Mouse (Mus musculus) G1E (cell line): Measurements from ENCODE around the gene Nkain4. TPM values are rescaled to one million over a fixed set of nuclear protein-coding genes. Genes with fewer than 3 reads are reported as not detected.

Experiments
- ATAC-seq: 2 replicates; pipeline ENCODE4 v1.8.0; 2016; ENCODE audit warnings: mild to moderate bottlenecking; ENCODE audit not compliant: insufficient number of reproducible peaks, poor library complexity, low FRiP score, severe bottlenecking; ENCODE audit errors: extremely low read depth
- DNase-seq: peaks from one replicate; pipeline ENCODE4 v3.0.0; 2012; ENCODE audit warnings: low spot score
- H3K27me3 ChIP-seq: 2 replicates; pipeline ENCODE4 v1.6.1; 2012; ENCODE audit warnings: mild to moderate bottlenecking, low read length, inconsistent platforms; ENCODE audit not compliant: insufficient read depth
- H3K36me3 ChIP-seq: replicated peaks from 2 replicates; pipeline ENCODE3; 2012; ENCODE audit warnings: mild to moderate bottlenecking, inconsistent platforms
- H3K4me1 ChIP-seq: 2 replicates; pipeline ENCODE4 v1.6.1; 2012; ENCODE audit warnings: low read depth, low read length, inconsistent platforms, mixed read lengths; ENCODE audit not compliant: insufficient read depth
- H3K4me3 ChIP-seq: 2 replicates; pipeline ENCODE4 v1.5.1; 2012; ENCODE audit warnings: low read depth, mild to moderate bottlenecking, inconsistent platforms, low read length, moderate library complexity, mixed read lengths
- H3K9me3 ChIP-seq: replicated peaks from 2 replicates; pipeline ENCODE4 v1.6.1; 2012; ENCODE audit warnings: inconsistent platforms
- CTCF ChIP-seq: IDR thresholded peaks from 2 replicates; pipeline ENCODE4 v1.5.1; 2012; ENCODE audit warnings: low read depth, low read length, inconsistent platforms, mixed read lengths
- GATA1 ChIP-seq: IDR thresholded peaks from 2 replicates; pipeline ENCODE4 v1.6.1; 2012; ENCODE audit warnings: borderline replicate concordance, low read length, inconsistent platforms, mixed read lengths
- GATA2 ChIP-seq: IDR thresholded peaks from 2 replicates; pipeline ENCODE4 v1.6.1; 2012; ENCODE audit warnings: low read depth, low read length, inconsistent platforms, borderline replicate concordance
- POLR2AphosphoS5 ChIP-seq: IDR thresholded peaks from 2 replicates; pipeline ENCODE4 v1.6.1; 2012; ENCODE audit warnings: low read depth, low read length, inconsistent platforms; ENCODE audit not compliant: insufficient replicate concordance
- TAL1 ChIP-seq: conservative IDR thresholded peaks from 2 replicates; pipeline ENCODE4 v1.6.1; 2012; ENCODE audit warnings: low read depth, low read length, inconsistent platforms, mixed read lengths
- polyA plus RNA-seq: library from polyadenylated mRNA; stranded (reverse); fragments of >175 nt; gene quantifications from 2 replicates; pipeline ENCODE4 v1.2.3, GENCODE M21; 2012
- total RNA-seq, 2 experiments: library from RNA; stranded (forward) in 1 of 2; stranded (reverse) in 1 of 2; fragments of 200-1000 nt in 1 of 2; fragments of >200 nt in 1 of 2; fragmentation: Nextera tagmentation in 1 of 2; gene quantifications; 2 replicates each; pipeline ENCODE4 v1.2.3; 2014 to 2017

Gene Nkain4
- total and polyA plus RNA-seq, 3 experiments = not detected

GRCm38 (mm10) chr2:180896819-180897625 is 57.5 kb downstream of the Nkain4 start:
- no peak for ATAC-seq
- H3K9me3 ChIP-seq = peaks cover 28% of the 10 kb centered on the region
- H3K36me3 ChIP-seq = no peaks in the 10 kb centered on the region
- H3K27me3 ChIP-seq = peaks cover 25% of the 10 kb centered on the region
- H3K4me3 ChIP-seq = no peak overlapping the region
- no peaks in the 10 kb centered on the region for H3K4me1 ChIP-seq
- TF ChIP-seq TAL1 (no peak), GATA1 (no peak), GATA2 (no peak), POLR2AphosphoS5 (no peak), CTCF (no peak)
- DNase-seq = no peak

GRCm38 (mm10) chr2:180895837-180896525 is 58.5 kb downstream of the Nkain4 start:
- Histone ChIP-seq H3K9me3 (peaks cover 38% of the 10 kb centered on the region), H3K36me3 (no peaks in the 10 kb centered on the region), H3K4me1 (no peaks in the 10 kb centered on the region), H3K4me3 (no peak overlapping the region), H3K27me3 (peaks cover 31% of the 10 kb centered on the region)
- no peak for DNase-seq
- ATAC-seq = no peak
- TF ChIP-seq GATA1 = no peak
- TF ChIP-seq CTCF = no peak
- no peak for TF ChIP-seq TAL1
- no peak for TF ChIP-seq POLR2AphosphoS5
- TF ChIP-seq GATA2 = no peak

- Histone ChIP-seq H3K4me1 (no peaks in the 10 kb centered on the region), H3K36me3 (no peaks in the 10 kb centered on the region), H3K27me3 (peaks cover 36% of the 10 kb centered on the region), H3K4me3 (no peak overlapping the region), H3K9me3 (peaks cover 44% of the 10 kb centered on the region)
- no peak for DNase-seq
- ATAC-seq = no peak
- TF ChIP-seq POLR2AphosphoS5 (no peak), GATA2 (no peak), GATA1 (no peak)
Measured at GRCm38 (mm10) chr2:180895321-180895720, 59.2 kb downstream of the Nkain4 start.

- peaks cover 41% of the 10 kb centered on the region for H3K27me3 ChIP-seq
- no peak overlapping the region for H3K4me3 ChIP-seq
- DNase-seq (no peak), ATAC-seq (no peak)
- H3K9me3 ChIP-seq = peaks cover 46% of the 10 kb centered on the region
- no peaks in the 10 kb centered on the region for H3K36me3 ChIP-seq
- H3K4me1 ChIP-seq = no peaks in the 10 kb centered on the region
- no peak for TF ChIP-seq CTCF
- no peak for TF ChIP-seq GATA2
- no peak for TF ChIP-seq POLR2AphosphoS5
- TF ChIP-seq TAL1 = no peak
- TF ChIP-seq GATA1 = no peak
Measured at GRCm38 (mm10) chr2:180894734-180895133, 59.8 kb downstream of the Nkain4 start.

- DNase-seq = no peak
- Histone ChIP-seq H3K36me3 (no peaks in the 10 kb centered on the region), H3K9me3 (peaks cover 46% of the 10 kb centered on the region), H3K4me1 (no peaks in the 10 kb centered on the region), H3K27me3 (peaks cover 41% of the 10 kb centered on the region), H3K4me3 (no peak overlapping the region; the same call in 1 of the 2 replicates)
- TF ChIP-seq POLR2AphosphoS5 = no peak
- TF ChIP-seq TAL1 = no peak
- no peak for TF ChIP-seq GATA1
- no peak for TF ChIP-seq GATA2
- no peak for TF ChIP-seq CTCF
- no peak for ATAC-seq
Measured at GRCm38 (mm10) chr2:180894029-180894623, 60.4 kb downstream of the Nkain4 start.

- TF ChIP-seq TAL1 = no peak
- TF ChIP-seq GATA1 = no peak
- no peak for TF ChIP-seq CTCF
- TF ChIP-seq GATA2 = no peak
- no peak for TF ChIP-seq POLR2AphosphoS5
Measured at GRCm38 (mm10) chr2:180893537-180894028, 60.9 kb downstream of the Nkain4 start.

More at GRCm38 (mm10) chr2:180893537-180894028, 60.9 kb downstream of the Nkain4 start:
- peaks cover 37% of the 10 kb centered on the region for H3K27me3 ChIP-seq
- DNase-seq (no peak), ATAC-seq (no peak)
- H3K9me3 ChIP-seq = peaks cover 46% of the 10 kb centered on the region
- no peaks in the 10 kb centered on the region for H3K36me3 ChIP-seq
- no peak overlapping the region; the same call in 1 of the 2 replicates for H3K4me3 ChIP-seq
- no peaks in the 10 kb centered on the region for H3K4me1 ChIP-seq
